Mouse (Mus musculus) embryonic facial prominence, embryonic 15.5 days (tissue): ENCODE measurements at regions not wholly inside any gene's neighbourhood (a gene's known extent, or its start where the extent isn't known, plus 50 kb on each side); places are given as distances from the start of the nearest gene placed in this dataset.

ENCODE experiments used
- ATAC-seq: fragments of 200-750 bp; cut with Nextera tagmentation; 2 replicates; pipeline ENCODE4 v1.8.0; 2017; ENCODE audit warnings: low read depth, moderate TSS enrichment; ENCODE audit not compliant: insufficient number of reproducible peaks, low FRiP score, low TSS enrichment
- H3K27ac ChIP-seq: fragments of 300-500 bp; sonication (generic); replicated peaks from 2 replicates; pipeline ENCODE4 v1.5.1; 2015; ENCODE audit warnings: mild to moderate bottlenecking, inconsistent platforms
- H3K27me3 ChIP-seq: fragments of 300-500 bp; sonication (generic); 2 replicates; pipeline ENCODE4 v1.6.1; 2015; ENCODE audit warnings: inconsistent platforms
- H3K36me3 ChIP-seq: fragments of 300-500 bp; sonication (generic); 2 replicates; pipeline ENCODE4 v1.6.1; 2015; ENCODE audit warnings: mild to moderate bottlenecking, inconsistent platforms
- H3K4me1 ChIP-seq: fragments of 300-500 bp; sonication (generic); 2 replicates; pipeline ENCODE4 v1.6.1; 2015; ENCODE audit warnings: inconsistent platforms
- H3K4me2 ChIP-seq: fragments of 300-500 bp; sonication (generic); replicated peaks from 2 replicates; pipeline ENCODE4 v1.6.1; 2015; ENCODE audit warnings: mild to moderate bottlenecking, inconsistent platforms
- H3K4me3 ChIP-seq: fragments of 300-500 bp; sonication (generic); replicated peaks from 2 replicates; pipeline ENCODE4 v1.5.1; 2015; ENCODE audit warnings: mild to moderate bottlenecking, inconsistent platforms
- H3K9ac ChIP-seq: fragments of 300-500 bp; sonication (generic); 2 replicates; pipeline ENCODE4 v1.6.1; 2015; ENCODE audit warnings: inconsistent platforms
- H3K9me3 ChIP-seq: fragments of 300-500 bp; sonication (generic); replicated peaks from 2 replicates; pipeline ENCODE4 v1.6.1; 2016; ENCODE audit warnings: inconsistent platforms
- WGBS: fragments of 180-500 bp; shearing (Covaris S2); methylation state at CpG from one replicate; pipeline ENCODE4 v1.1.7; 2015; 5-methylcytosine and 5-hydroxymethylcytosine counted together

GRCm38 (mm10) chr4:56001312-56001731, 469.1 kb upstream of the Klf4 start:
- 59% methylated on average over 3 of the region's 3 CpGs for WGBS
- no peak overlapping the region for H3K4me3 ChIP-seq
- no peaks in the 10 kb centered on the region for H3K27me3 ChIP-seq
- H3K27ac ChIP-seq, result no peak overlapping the region
- H3K36me3 ChIP-seq, result no peaks in the 10 kb centered on the region
- H3K9me3 ChIP-seq, result no peaks in the 10 kb centered on the region
- H3K9ac ChIP-seq, result no peak overlapping the region
- no peaks in the 10 kb centered on the region for H3K4me1 ChIP-seq
- ATAC-seq, result no peak
- no peak overlapping the region for H3K4me2 ChIP-seq

GRCm38 (mm10) chr4:55984026-55984425, 451.8 kb upstream of the Klf4 start:
- H3K36me3 ChIP-seq, result no peaks in the 10 kb centered on the region
- H3K4me2 ChIP-seq, result no peak overlapping the region
- H3K4me1 ChIP-seq, result no peaks in the 10 kb centered on the region
- no peak for ATAC-seq
- H3K4me3 ChIP-seq, result no peak overlapping the region
- H3K9me3 ChIP-seq, result no peaks in the 10 kb centered on the region
- H3K27me3 ChIP-seq, result no peaks in the 10 kb centered on the region
- no peak overlapping the region for H3K9ac ChIP-seq
- no peak overlapping the region for H3K27ac ChIP-seq

- 92% methylated on average over 4 of the region's 4 CpGs for WGBS
- no peak overlapping the region for H3K4me2 ChIP-seq
- H3K4me3 ChIP-seq, result no peak overlapping the region
- no peak overlapping the region for H3K9ac ChIP-seq
- no peak for ATAC-seq
- H3K27ac ChIP-seq, result no peak overlapping the region
- H3K27me3 ChIP-seq, result no peaks in the 10 kb centered on the region
- no peaks in the 10 kb centered on the region for H3K9me3 ChIP-seq
- H3K4me1 ChIP-seq, result 0 out of 2 replicates have a peak, but pooled peaks cover 2% of the 10 kb centered on the region
- no peaks in the 10 kb centered on the region for H3K36me3 ChIP-seq
Measured at GRCm38 (mm10) chr4:55978539-55978938, 446.3 kb upstream of the Klf4 start.

GRCm38 (mm10) chr4:55976265-55976664, 444.0 kb upstream of the Klf4 start:
- Histone ChIP-seq H3K27me3 (no peaks in the 10 kb centered on the region), H3K4me1 (0 out of 2 replicates have a peak, but pooled peaks cover 12% of the 10 kb centered on the region), H3K4me3 (no peak overlapping the region), H3K36me3 (no peaks in the 10 kb centered on the region), H3K27ac (no peak overlapping the region), H3K9ac (no peak overlapping the region), H3K9me3 (no peaks in the 10 kb centered on the region), H3K4me2 (no peak overlapping the region)
- WGBS, result 78% methylated on average over 2 of the region's 2 CpGs
- no peak for ATAC-seq

- no peaks in the 10 kb centered on the region for H3K27me3 ChIP-seq
- 0 out of 2 replicates have a peak, but pooled peaks cover 12% of the 10 kb centered on the region for H3K4me1 ChIP-seq
- no peak overlapping the region for H3K4me3 ChIP-seq
- no peak for ATAC-seq
- no peaks in the 10 kb centered on the region for H3K9me3 ChIP-seq
- no peak overlapping the region for H3K4me2 ChIP-seq
- no peak overlapping the region for H3K9ac ChIP-seq
- H3K27ac ChIP-seq, result no peak overlapping the region
- H3K36me3 ChIP-seq, result no peaks in the 10 kb centered on the region
- WGBS, result 39% methylated on average over 1 of the region's 1 CpGs
Measured at GRCm38 (mm10) chr4:55973706-55974105, 441.4 kb upstream of the Klf4 start.

GRCm38 (mm10) chr4:55972235-55972819, 440.1 kb upstream of the Klf4 start:
- H3K27me3 ChIP-seq, result no peaks in the 10 kb centered on the region
- H3K9ac ChIP-seq, result no peak overlapping the region
- 0 out of 2 replicates have a peak, but pooled peaks cover 12% of the 10 kb centered on the region for H3K4me1 ChIP-seq
- H3K4me2 ChIP-seq, result no peak overlapping the region
- no peaks in the 10 kb centered on the region for H3K9me3 ChIP-seq
- no peak overlapping the region for H3K27ac ChIP-seq
- 65% methylated on average over 7 of the region's 7 CpGs for WGBS
- no peak overlapping the region for H3K4me3 ChIP-seq
- no peak for ATAC-seq
- H3K36me3 ChIP-seq, result no peaks in the 10 kb centered on the region

GRCm38 (mm10) chr4:55960063-55960462, 427.8 kb upstream of the Klf4 start:
- Histone ChIP-seq H3K9me3 (no peaks in the 10 kb centered on the region), H3K4me3 (no peak overlapping the region), H3K4me1 (no peaks in the 10 kb centered on the region), H3K27me3 (no peaks in the 10 kb centered on the region), H3K4me2 (no peak overlapping the region), H3K9ac (no peak overlapping the region), H3K36me3 (no peaks in the 10 kb centered on the region), H3K27ac (no peak overlapping the region)
- ATAC-seq, result no peak
- 81% methylated on average over 1 of the region's 1 CpGs for WGBS

GRCm38 (mm10) chr4:55953701-55954100, 421.4 kb upstream of the Klf4 start:
- WGBS, result 96% methylated on average over 1 of the region's 1 CpGs
- Histone ChIP-seq H3K36me3 (no peaks in the 10 kb centered on the region), H3K27ac (no peak overlapping the region), H3K4me2 (no peak overlapping the region), H3K9ac (no peak overlapping the region), H3K9me3 (no peaks in the 10 kb centered on the region), H3K27me3 (no peaks in the 10 kb centered on the region), H3K4me3 (no peak overlapping the region), H3K4me1 (no peaks in the 10 kb centered on the region)
- no peak for ATAC-seq

- Histone ChIP-seq H3K4me2 (no peak overlapping the region), H3K27ac (no peak overlapping the region), H3K9ac (no peak overlapping the region), H3K27me3 (no peaks in the 10 kb centered on the region), H3K4me3 (no peak overlapping the region), H3K36me3 (no peaks in the 10 kb centered on the region), H3K4me1 (no peaks in the 10 kb centered on the region), H3K9me3 (no peaks in the 10 kb centered on the region)
- WGBS, result 75% methylated on average over 3 of the region's 3 CpGs
- no peak for ATAC-seq
Measured at GRCm38 (mm10) chr4:55952220-55952619, 420.0 kb upstream of the Klf4 start.

- ATAC-seq, result no peak
- no peak overlapping the region for H3K4me3 ChIP-seq
- H3K4me1 ChIP-seq, result no peaks in the 10 kb centered on the region
- H3K36me3 ChIP-seq, result no peaks in the 10 kb centered on the region
- no peak overlapping the region for H3K4me2 ChIP-seq
- 41% methylated on average over 1 of the region's 1 CpGs for WGBS
- no peak overlapping the region for H3K27ac ChIP-seq
- no peak overlapping the region for H3K9ac ChIP-seq
- H3K27me3 ChIP-seq, result no peaks in the 10 kb centered on the region
- no peaks in the 10 kb centered on the region for H3K9me3 ChIP-seq
Measured at GRCm38 (mm10) chr4:55941423-55941822, 409.2 kb upstream of the Klf4 start.

GRCm38 (mm10) chr4:55938383-55938782, 406.1 kb upstream of the Klf4 start:
- no peaks in the 10 kb centered on the region for H3K4me1 ChIP-seq
- no peaks in the 10 kb centered on the region for H3K36me3 ChIP-seq
- H3K27ac ChIP-seq, result no peak overlapping the region
- no peak overlapping the region for H3K4me3 ChIP-seq
- 66% methylated on average over 4 of the region's 4 CpGs for WGBS
- no peak overlapping the region for H3K4me2 ChIP-seq
- no peak overlapping the region for H3K9ac ChIP-seq
- no peak for ATAC-seq
- no peaks in the 10 kb centered on the region for H3K9me3 ChIP-seq
- H3K27me3 ChIP-seq, result no peaks in the 10 kb centered on the region

- Histone ChIP-seq H3K4me3 (no peak overlapping the region), H3K9ac (no peak overlapping the region), H3K36me3 (no peaks in the 10 kb centered on the region), H3K9me3 (no peaks in the 10 kb centered on the region), H3K4me1 (no peaks in the 10 kb centered on the region), H3K27ac (no peak overlapping the region), H3K4me2 (no peak overlapping the region), H3K27me3 (no peaks in the 10 kb centered on the region)
- ATAC-seq, result no peak
- WGBS, result 57% methylated on average over 1 of the region's 1 CpGs
Measured at GRCm38 (mm10) chr4:55937833-55938232, 405.6 kb upstream of the Klf4 start.
